Mouse (Mus musculus): Measurements from ENCODE around the gene Ppp1r35. TPM values are rescaled to one million over a fixed set of nuclear protein-coding genes. Genes with fewer than 3 reads are reported as not detected.

Ppp1r35 gene
- total RNA-seq (2014; rRNA removed; ENCODE audit: low replicate concordance), result 24.0 and 24.5 TPM in 2 replicates
- polyA plus RNA-seq (2015; fragmentation: Nextera tagmentation; extraction: Ambion mirVana), result 10.4 and 15.4 TPM in 2 replicates

DNA sequence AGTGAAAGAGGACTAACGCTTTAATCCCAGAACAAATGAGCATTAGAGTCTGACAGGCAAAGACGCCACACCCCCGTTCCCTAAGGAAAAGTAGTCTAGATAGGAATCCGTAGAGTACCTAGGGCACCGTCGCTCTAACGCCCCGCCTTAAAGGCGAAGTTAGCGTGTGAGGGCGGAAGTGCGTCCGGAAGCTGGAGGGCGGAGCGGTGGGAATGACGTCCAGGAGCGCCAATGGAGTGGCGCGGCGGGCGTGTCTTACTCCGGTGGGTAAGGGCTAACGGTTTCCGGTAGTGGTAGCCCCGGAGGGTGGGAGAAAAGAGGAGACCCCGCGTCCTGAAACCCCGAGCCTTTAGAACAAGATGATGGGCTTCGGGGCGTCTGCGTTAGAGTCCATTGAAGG is at the start of gene Ppp1r35:
Gene Ppp1r35, plus strand, starts transcription at position 215 of the 400 bp plus-strand sequence.
- peak within 1 kb of the TSS; percentile 92 for H3K4me2 ChIP-seq (ENCODE audit: low read depth, low read length)
- TF ChIP-seq CTCF (IDR thresholded peaks at IDR 0.05; ENCODE audit: low read depth) (no peak), EP300 (IDR thresholded peaks at IDR 0.05; ENCODE audit: low read depth) (0 out of 2 replicates have a peak, but pooled peaks have one; percentile 44)
- peak within 1 kb of the TSS; percentile 90 for H3K9ac ChIP-seq (replicated peaks; ENCODE audit: low read depth, low read length)
- H3K27ac ChIP-seq (ENCODE audit: low read depth), result peak within 1 kb of the TSS; percentile 88
- H3K9me3 ChIP-seq (replicated peaks; ENCODE audit: control insufficient read depth, low read length), result no peaks in the 10 kb centered on the region
- DNase-seq (ENCODE audit: low spot score) (peak; percentile 93), ATAC-seq (ENCODE audit: insufficient read depth, low read depth) (peak; percentile 94)
- peaks cover 34% of the 10 kb centered on the region for H3K36me3 ChIP-seq (replicated peaks; ENCODE audit: control insufficient read depth, insufficient read depth, low read length)
- H3K4me3 ChIP-seq (ENCODE audit: low read depth, low read length), result peak within 1 kb of the TSS; percentile 97
- no peaks in the 10 kb centered on the region for H3K27me3 ChIP-seq (ENCODE audit: control insufficient read depth, insufficient read depth, low read length)
- WGBS, result 0% methylated on average over 31 of the region's 31 CpGs
- peaks cover 23% of the 10 kb centered on the region for H3K4me1 ChIP-seq (ENCODE audit: control insufficient read depth, insufficient read depth)

DNA sequence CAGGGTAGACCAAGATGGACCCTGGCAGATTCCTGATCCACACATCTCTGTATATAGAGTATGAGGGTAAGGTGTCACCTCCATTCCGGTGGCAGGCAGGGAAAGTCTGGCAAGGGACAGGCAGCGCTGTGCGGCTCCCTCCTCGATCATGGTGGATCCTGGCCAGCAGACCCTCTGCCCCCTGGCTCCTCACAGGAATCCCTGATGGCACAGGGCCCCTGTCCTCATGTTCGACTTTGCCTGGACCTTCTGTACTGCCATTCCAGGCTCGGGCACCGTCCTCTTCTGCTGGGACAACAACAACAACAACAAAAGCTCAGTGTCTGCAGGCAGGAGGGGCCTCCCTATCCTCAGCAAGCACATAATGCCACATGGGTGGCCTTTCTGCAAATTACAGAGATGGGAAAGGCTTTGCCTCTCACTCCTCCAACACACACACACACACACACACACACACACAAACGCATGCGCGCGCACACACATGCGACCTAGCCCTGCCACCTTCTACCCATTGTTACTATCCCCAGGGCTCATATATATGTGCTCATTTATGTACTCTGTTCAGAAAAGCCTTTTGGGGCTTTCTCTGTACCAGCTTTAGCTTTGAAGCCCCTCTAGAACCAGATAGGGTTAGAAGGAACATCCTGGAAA is 44.9 kb upstream of the Ppp1r35 start:
- H3K9me3 ChIP-seq (replicated peaks; ENCODE audit: control insufficient read depth, low read length), result no peaks in the 10 kb centered on the region
- DNase-seq (ENCODE audit: low spot score) (no peak), ATAC-seq (ENCODE audit: insufficient read depth, low read depth) (no peak)
- no peak overlapping the region for H3K9ac ChIP-seq (replicated peaks; ENCODE audit: low read depth, low read length)
- H3K36me3 ChIP-seq (replicated peaks; ENCODE audit: control insufficient read depth, insufficient read depth, low read length), result peaks cover 4% of the 10 kb centered on the region; the same call in 1 of the 2 replicates
- no peaks in the 10 kb centered on the region for H3K27me3 ChIP-seq (ENCODE audit: control insufficient read depth, insufficient read depth, low read length)
- H3K4me3 ChIP-seq (ENCODE audit: low read depth, low read length), result no peak overlapping the region
- no peak overlapping the region for H3K4me2 ChIP-seq (ENCODE audit: low read depth, low read length)
- H3K27ac ChIP-seq (ENCODE audit: low read depth), result no peak overlapping the region
- WGBS, result 86% methylated on average over 12 of the region's 12 CpGs
- H3K4me1 ChIP-seq (ENCODE audit: control insufficient read depth, insufficient read depth), result no peaks in the 10 kb centered on the region
- no peak for TF ChIP-seq EP300 (IDR thresholded peaks at IDR 0.05; ENCODE audit: low read depth)
- TF ChIP-seq CTCF (IDR thresholded peaks at IDR 0.05; ENCODE audit: low read depth), result no peak

DNA sequence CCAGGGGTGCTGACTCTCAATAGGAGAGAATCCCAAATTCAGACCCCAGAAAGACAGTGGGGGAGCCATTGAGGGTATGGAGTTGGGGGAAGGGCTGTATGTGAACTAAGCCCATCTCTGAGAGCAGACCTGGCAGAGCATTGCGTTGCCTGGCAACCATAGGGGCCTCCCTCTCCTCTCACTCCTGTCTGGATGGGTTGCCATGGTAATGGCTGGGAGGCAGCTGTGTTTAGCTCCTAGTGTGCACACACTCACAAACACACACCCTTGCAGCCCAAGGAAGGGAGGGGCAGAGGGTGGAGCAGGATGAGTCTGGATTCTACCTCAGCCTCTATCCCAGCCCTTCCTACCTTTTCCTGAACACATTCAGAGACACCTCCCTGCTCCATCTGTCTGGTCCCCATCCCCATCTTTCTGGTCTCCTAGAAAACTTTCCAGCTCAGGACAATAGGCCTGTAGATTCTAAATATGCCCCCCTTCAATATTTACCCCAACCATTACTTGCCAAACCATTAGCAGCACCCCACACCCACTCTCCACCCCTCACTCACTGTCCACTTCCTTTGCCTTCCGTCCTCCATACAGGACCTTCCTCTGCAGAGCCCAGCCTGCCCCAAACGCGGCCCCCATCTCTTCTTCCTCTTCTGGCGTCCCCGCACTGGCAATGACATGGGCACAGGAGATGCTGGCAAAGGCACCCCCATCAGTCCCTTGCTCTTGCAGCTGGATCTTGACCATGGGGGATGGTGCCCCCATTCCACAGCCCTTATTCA is 44.2 kb upstream of the Ppp1r35 start:
- H3K4me1 ChIP-seq (ENCODE audit: control insufficient read depth, insufficient read depth), result no peaks in the 10 kb centered on the region
- ATAC-seq (ENCODE audit: insufficient read depth, low read depth), result no peak
- H3K9me3 ChIP-seq (replicated peaks; ENCODE audit: control insufficient read depth, low read length), result no peaks in the 10 kb centered on the region
- no peak overlapping the region for H3K27ac ChIP-seq (ENCODE audit: low read depth)
- peaks cover 4% of the 10 kb centered on the region; the same call in 1 of the 2 replicates for H3K36me3 ChIP-seq (replicated peaks; ENCODE audit: control insufficient read depth, insufficient read depth, low read length)
- no peak for TF ChIP-seq CTCF (IDR thresholded peaks at IDR 0.05; ENCODE audit: low read depth)
- TF ChIP-seq EP300 (IDR thresholded peaks at IDR 0.05; ENCODE audit: low read depth), result no peak
- no peak overlapping the region for H3K4me2 ChIP-seq (ENCODE audit: low read depth, low read length)
- DNase-seq (ENCODE audit: low spot score), result no peak
- WGBS, result 78% methylated on average over 6 of the region's 6 CpGs
- no peak overlapping the region for H3K4me3 ChIP-seq (ENCODE audit: low read depth, low read length)
- H3K9ac ChIP-seq (replicated peaks; ENCODE audit: low read depth, low read length), result no peak overlapping the region
- H3K27me3 ChIP-seq (ENCODE audit: control insufficient read depth, insufficient read depth, low read length), result no peaks in the 10 kb centered on the region

DNA sequence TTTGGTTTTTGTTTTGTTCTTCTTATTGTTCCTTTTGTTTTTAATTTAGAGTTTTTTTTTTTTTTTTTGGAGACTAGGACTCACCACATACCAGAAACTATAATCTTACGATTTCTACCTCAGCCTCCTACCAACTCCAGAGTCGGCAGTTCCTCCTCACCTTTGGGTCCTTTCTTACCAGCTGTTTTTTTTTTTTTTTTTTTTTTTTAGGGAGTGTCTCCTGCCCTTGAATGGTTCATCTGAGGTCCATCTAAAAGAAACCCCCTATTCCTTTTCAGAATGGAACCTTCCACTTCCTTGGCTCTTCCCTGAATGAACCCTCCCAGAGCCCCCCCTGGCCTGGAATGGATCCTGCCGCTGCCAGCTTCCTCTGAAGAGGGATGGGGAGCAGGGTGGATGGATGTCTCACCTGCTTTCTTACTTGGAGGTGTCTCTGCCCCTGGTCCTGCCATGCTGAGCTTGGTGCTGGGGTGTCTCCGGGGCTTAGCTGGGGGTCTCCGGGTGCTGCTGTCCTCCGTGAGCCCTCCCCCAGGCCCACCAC is 41.2 kb upstream of the Ppp1r35 start:
- no peak for ATAC-seq (ENCODE audit: insufficient read depth, low read depth)
- no peaks in the 10 kb centered on the region; the same call in 1 of the 2 replicates for H3K4me1 ChIP-seq (ENCODE audit: control insufficient read depth, insufficient read depth)
- peaks cover 4% of the 10 kb centered on the region; the same call in 1 of the 2 replicates for H3K36me3 ChIP-seq (replicated peaks; ENCODE audit: control insufficient read depth, insufficient read depth, low read length)
- H3K9me3 ChIP-seq (replicated peaks; ENCODE audit: control insufficient read depth, low read length), result no peaks in the 10 kb centered on the region
- no peak overlapping the region for H3K27ac ChIP-seq (ENCODE audit: low read depth)
- no peak overlapping the region for H3K9ac ChIP-seq (replicated peaks; ENCODE audit: low read depth, low read length)
- H3K27me3 ChIP-seq (ENCODE audit: control insufficient read depth, insufficient read depth, low read length), result no peaks in the 10 kb centered on the region
- no peak for DNase-seq (ENCODE audit: low spot score)
- no peak overlapping the region for H3K4me2 ChIP-seq (ENCODE audit: low read depth, low read length)
- H3K4me3 ChIP-seq (ENCODE audit: low read depth, low read length), result no peak overlapping the region
- no peak for TF ChIP-seq CTCF (IDR thresholded peaks at IDR 0.05; ENCODE audit: low read depth)
- TF ChIP-seq EP300 (IDR thresholded peaks at IDR 0.05; ENCODE audit: low read depth), result no peak
- 84% methylated on average over 4 of the region's 6 CpGs for WGBS

DNA sequence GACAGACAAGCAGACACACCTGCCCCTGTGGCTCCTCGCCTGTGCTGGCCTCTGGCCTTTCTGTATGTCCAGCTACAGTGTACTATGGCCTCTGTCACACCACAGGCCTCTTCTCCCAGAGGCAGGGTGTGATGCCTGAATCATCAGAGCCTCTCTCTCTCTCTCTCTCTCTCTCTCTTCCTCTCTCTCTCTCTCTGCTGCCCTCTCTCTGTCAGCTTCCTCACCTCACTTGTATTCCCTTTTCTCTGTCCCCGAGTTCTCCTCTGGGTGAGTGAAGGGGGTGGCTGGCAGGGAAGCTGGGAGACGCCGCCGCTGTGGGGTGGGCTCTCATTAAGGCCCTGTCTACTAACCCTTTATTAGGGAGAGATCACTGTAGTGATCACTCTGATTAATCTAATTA is 40.1 kb upstream of the Ppp1r35 start:
- 0 out of 2 replicates have a peak, but pooled peaks cover 4% of the 10 kb centered on the region for H3K36me3 ChIP-seq (replicated peaks; ENCODE audit: control insufficient read depth, insufficient read depth, low read length)
- no peaks in the 10 kb centered on the region for H3K27me3 ChIP-seq (ENCODE audit: control insufficient read depth, insufficient read depth, low read length)
- no peaks in the 10 kb centered on the region for H3K9me3 ChIP-seq (replicated peaks; ENCODE audit: control insufficient read depth, low read length)
- no peak overlapping the region for H3K9ac ChIP-seq (replicated peaks; ENCODE audit: low read depth, low read length)
- no peak overlapping the region for H3K4me2 ChIP-seq (ENCODE audit: low read depth, low read length)
- TF ChIP-seq EP300 (IDR thresholded peaks at IDR 0.05; ENCODE audit: low read depth) (no peak), CTCF (IDR thresholded peaks at IDR 0.05; ENCODE audit: low read depth) (peak; percentile 48)
- ATAC-seq (ENCODE audit: insufficient read depth, low read depth) (no peak), DNase-seq (ENCODE audit: low spot score) (peak; percentile 35)
- no peaks in the 10 kb centered on the region; the same call in 1 of the 2 replicates for H3K4me1 ChIP-seq (ENCODE audit: control insufficient read depth, insufficient read depth)
- WGBS, result 48% methylated on average over 5 of the region's 5 CpGs
- H3K4me3 ChIP-seq (ENCODE audit: low read depth, low read length), result no peak overlapping the region
- H3K27ac ChIP-seq (ENCODE audit: low read depth), result no peak overlapping the region
